Mouse (Mus musculus) monocyte, adult 59 days (primary cell): ENCODE measurements around the gene Olfr902. TPM values are rescaled to one million over a fixed set of nuclear protein-coding genes. Genes with fewer than 3 reads are reported as not detected.

Source experiments
- total RNA-seq, 2 experiments: library from RNA; stranded (reverse); gene quantifications; one replicate each; pipeline ENCODE4 v1.2.4; 2023

The Olfr902 gene
- not detected for total RNA-seq

GRCm38 (mm10) chr9:38447352-38447751 is at the start of gene Olfr902:
Olfr902 (plus strand) TSS chr9:38447652.

GRCm38 (mm10) chr9:38401398-38401797 is 46.1 kb upstream of the Olfr902 start, which contains the start of gene Olfr147:
Olfr147 (plus strand) TSS chr9:38401698.

GRCm38 (mm10) chr9:38429155-38429554 is 18.3 kb upstream of the Olfr902 start, which contains the start of gene Olfr901:
Olfr901 (plus strand) TSS chr9:38429455.

GRCm38 (mm10) chr9:38462844-38463243 is 15.4 kb downstream of the Olfr902 start, which contains the start of gene Olfr904:
Olfr904 (plus strand) TSS chr9:38463144.

GRCm38 (mm10) chr9:38470807-38471206 is 23.4 kb downstream of the Olfr902 start, which contains the start of gene Olfr905:
Olfr905 (plus strand) TSS chr9:38471107.

GRCm38 (mm10) chr9:38486785-38487184 is 39.3 kb downstream of the Olfr902 start, which contains the start of gene Olfr906:
Olfr906 (plus strand) TSS chr9:38487085.

GRCm38 (mm10) chr9:38495501-38495900 is 48.0 kb downstream of the Olfr902 start, which contains the start of gene Olfr907:
Olfr907 (plus strand) TSS chr9:38495801.

Other genes starting within 250 kb of the Olfr902 start
- not detected for gene Olfr893, start 239.3 kb upstream of the Olfr902 start, total RNA-seq
- not detected for gene Olfr894, start 229.6 kb upstream of the Olfr902 start, total RNA-seq
- not detected for gene Olfr143, start 194.9 kb upstream of the Olfr902 start, total RNA-seq
- gene Olfr895, start 179.8 kb upstream of the Olfr902 start, total RNA-seq: not detected
- gene Olfr896-ps1, start 156.5 kb upstream of the Olfr902 start, total RNA-seq: not detected
- not detected for gene Olfr25, start 118.6 kb upstream of the Olfr902 start, total RNA-seq
- not detected for gene Olfr898, start 99.2 kb upstream of the Olfr902 start, total RNA-seq
- gene Olfr250, start 80.8 kb upstream of the Olfr902 start, total RNA-seq: not detected
- gene Olfr251, start 70.6 kb upstream of the Olfr902 start, total RNA-seq: not detected
- not detected for gene Olfr147, start 46.0 kb upstream of the Olfr902 start, total RNA-seq
- gene Olfr901, start 18.2 kb upstream of the Olfr902 start, total RNA-seq: not detected
- not detected for gene Olfr904, start 15.5 kb downstream of the Olfr902 start, total RNA-seq
- not detected for gene Olfr905, start 23.5 kb downstream of the Olfr902 start, total RNA-seq
- gene Olfr906, start 39.4 kb downstream of the Olfr902 start, total RNA-seq: not detected
- not detected for gene Olfr907, start 48.1 kb downstream of the Olfr902 start, total RNA-seq
- not detected for gene Olfr911-ps1, start 73.9 kb downstream of the Olfr902 start, total RNA-seq
- gene Olfr910, start 90.2 kb downstream of the Olfr902 start, total RNA-seq: not detected
- not detected for gene Olfr912, start 132.5 kb downstream of the Olfr902 start, total RNA-seq
- not detected for gene Olfr913, start 145.1 kb downstream of the Olfr902 start, total RNA-seq
- gene Olfr914, start 157.4 kb downstream of the Olfr902 start, total RNA-seq: not detected
- not detected for gene Olfr916, start 212.2 kb downstream of the Olfr902 start, total RNA-seq
- not detected for gene Olfr917, start 218.2 kb downstream of the Olfr902 start, total RNA-seq
- not detected for gene Olfr918, start 226.9 kb downstream of the Olfr902 start, total RNA-seq